Mouse (Mus musculus): ENCODE data around the gene Derl2. TPM values are rescaled to one million over a fixed set of nuclear protein-coding genes. Genes with fewer than 3 reads are reported as not detected.

The Derl2 gene
- total RNA-seq, 2 experiments from 2014 or later: 66.2 to 89.5 TPM

GRCm38 (mm10) chr11:70982557-70983228 lies 36.9 kb downstream of the Derl2 start, which contains the start of gene C1qbp:
Gene C1qbp, minus strand, starts transcription at chr11:70983026.
- DNase-seq (ENCODE audit: low spot score in 2 of 2): peak; percentile 97 to 98

- DNase-seq (ENCODE audit: low spot score in 2 of 2): no peak
Measured at GRCm38 (mm10) chr11:70982030-70982429, 37.6 kb downstream of the Derl2 start.

- DNase-seq (ENCODE audit: low spot score in 2 of 2): no peak
Measured at GRCm38 (mm10) chr11:70980751-70981510, 38.7 kb downstream of the Derl2 start.

- no peak for DNase-seq (ENCODE audit: low spot score in 2 of 2)
Measured at GRCm38 (mm10) chr11:70980232-70980631, 39.4 kb downstream of the Derl2 start.

GRCm38 (mm10) chr11:70977293-70977692 lies 42.3 kb downstream of the Derl2 start:
- DNase-seq (ENCODE audit: low spot score in 2 of 2): no peak

- DNase-seq (ENCODE audit: low spot score in 2 of 2): no peak
Measured at GRCm38 (mm10) chr11:70975193-70975592, 44.4 kb downstream of the Derl2 start.

GRCm38 (mm10) chr11:70973947-70974346 lies 45.7 kb downstream of the Derl2 start:
- no peak for DNase-seq (ENCODE audit: low spot score in 2 of 2)

- DNase-seq (ENCODE audit: low spot score in 2 of 2): no peak
Measured at GRCm38 (mm10) chr11:70972586-70972985, 47.1 kb downstream of the Derl2 start.

- DNase-seq (ENCODE audit: low spot score in 2 of 2): no peak
Measured at GRCm38 (mm10) chr11:70970560-70971540, 48.8 kb downstream of the Derl2 start.

GRCm38 (mm10) chr11:70969821-70970559 lies 49.7 kb downstream of the Derl2 start, which contains the start of the genes Nup88 and Rpain:
Gene Nup88, minus strand, starts transcription at chr11:70969973.
Gene Rpain, plus strand, starts transcription at chr11:70970213.
- DNase-seq (ENCODE audit: low spot score in 2 of 2): peak; percentile 82 to 86

- DNase-seq (ENCODE audit: low spot score in 2 of 2): no peak
Measured at GRCm38 (mm10) chr11:70969271-70969794, 50.3 kb downstream of the Derl2 start.

- DNase-seq (ENCODE audit: low spot score in 2 of 2): no peak
Measured at GRCm38 (mm10) chr11:70964222-70964907, 55.3 kb downstream of the Derl2 start.

- no peak for DNase-seq (ENCODE audit: low spot score in 2 of 2)
Measured at GRCm38 (mm10) chr11:70960786-70961554, 58.7 kb downstream of the Derl2 start.

Other genes with a start within 250 kb of the Derl2 start
- gene Scimp, start 207.3 kb downstream of the Derl2 start, total RNA-seq (2021): 1 to 10 TPM; 1.1 to 1.9 TPM
- gene Rabep1, start 175.1 kb downstream of the Derl2 start, total RNA-seq (2021): 100 to 1,000 TPM; 125 to 136 TPM
- 10 to 100 TPM; 54.9 to 55.6 TPM for gene Nup88, start 49.9 kb downstream of the Derl2 start, total RNA-seq (2021)
- gene Rpain, start 49.6 kb downstream of the Derl2 start, total RNA-seq (2021): 10 to 100 TPM; 24.5 to 28.7 TPM
- gene C1qbp, start 36.8 kb downstream of the Derl2 start, total RNA-seq (2021): 100 to 1,000 TPM; 195 to 219 TPM
- gene Dhx33, start 15.4 kb downstream of the Derl2 start, total RNA-seq (2021): 10 to 100 TPM; 27.8 to 31.7 TPM
- 10 to 100 TPM; 17.7 to 19.2 TPM for gene Mis12, start 230 bp downstream of the Derl2 start, total RNA-seq (2021)
- 10 to 100 TPM; 12.2 to 13.2 TPM for gene 6330403K07Rik, start 13.7 kb upstream of the Derl2 start, total RNA-seq (2021)
- gene Nlrp1a, start 124.9 kb upstream of the Derl2 start, total RNA-seq (2021): 1 to 10 TPM; 1.4 to 1.5 TPM
- under 1 TPM; 0.27 to 0.58 TPM for gene Nlrp1b, start 210.9 kb upstream of the Derl2 start, total RNA-seq (2021)